Mouse (Mus musculus) neural tube, embryonic 13.5 days (tissue): ENCODE measurements around the gene Rap1a. TPM values are rescaled to one million over a fixed set of nuclear protein-coding genes. Genes with fewer than 3 reads are reported as not detected.

Source experiments
- ATAC-seq: fragments of 200-750 bp; cut with Nextera tagmentation; 2 replicates; pipeline ENCODE4 v1.8.0; 2017; ENCODE audit warnings: low read depth, mild to moderate bottlenecking, moderate TSS enrichment, moderate library complexity
- H3K27ac ChIP-seq: fragments of 300-500 bp; sonication (generic); replicated peaks from 2 replicates; pipeline ENCODE4 v1.5.1; 2015; ENCODE audit warnings: moderate library complexity, mild to moderate bottlenecking, inconsistent platforms
- H3K27me3 ChIP-seq: fragments of 300-500 bp; sonication (generic); 2 replicates; pipeline ENCODE4 v1.6.1; 2015; ENCODE audit warnings: mild to moderate bottlenecking, inconsistent platforms
- H3K36me3 ChIP-seq: fragments of 300-500 bp; sonication (generic); 2 replicates; pipeline ENCODE4 v1.6.1; 2015; ENCODE audit warnings: mild to moderate bottlenecking, inconsistent platforms
- H3K4me1 ChIP-seq: fragments of 300-500 bp; sonication (generic); replicated peaks from 2 replicates; pipeline ENCODE4 v1.6.1; 2015; ENCODE audit warnings: inconsistent platforms
- H3K4me2 ChIP-seq: fragments of 300-500 bp; sonication (generic); 2 replicates; pipeline ENCODE4 v1.6.1; 2015; ENCODE audit warnings: inconsistent platforms, mild to moderate bottlenecking, moderate library complexity
- H3K4me3 ChIP-seq: fragments of 300-500 bp; sonication (generic); 2 replicates; pipeline ENCODE4 v1.5.1; 2015; ENCODE audit warnings: mild to moderate bottlenecking, inconsistent platforms
- H3K9ac ChIP-seq: fragments of 300-500 bp; sonication (generic); 2 replicates; pipeline ENCODE4 v1.6.1; 2015; ENCODE audit warnings: moderate library complexity, mild to moderate bottlenecking, inconsistent platforms
- H3K9me3 ChIP-seq: fragments of 300-500 bp; sonication (generic); 2 replicates; pipeline ENCODE4 v1.6.1; 2016; ENCODE audit warnings: inconsistent platforms
- WGBS: fragments of 180-500 bp; shearing (Covaris S2); methylation state at CpG from one replicate; pipeline ENCODE4 v1.1.7; 2015; 5-methylcytosine and 5-hydroxymethylcytosine counted together
- polyA plus RNA-seq: library from polyadenylated mRNA; unstranded; fragments of >200 nt; fragmentation: Nextera tagmentation; extraction: Ambion mirVana; gene quantifications from 2 replicates; pipeline ENCODE4 v1.2.1, GENCODE M21; 2015

Gene Rap1a
- 92.6 and 105 TPM in 2 replicates for polyA plus RNA-seq

- H3K4me3 ChIP-seq = peak within 1 kb of the TSS; percentile 84
- H3K27me3 ChIP-seq = no peaks in the 10 kb centered on the region
- ATAC-seq = peak; percentile 97
- peak within 1 kb of the TSS; percentile 96 for H3K9ac ChIP-seq
- peaks cover 37% of the 10 kb centered on the region for H3K4me1 ChIP-seq
- H3K4me2 ChIP-seq = peak within 1 kb of the TSS; percentile 87
- H3K9me3 ChIP-seq = no peaks in the 10 kb centered on the region
- no peaks in the 10 kb centered on the region for H3K36me3 ChIP-seq
- peak within 1 kb of the TSS; percentile 91 for H3K27ac ChIP-seq
- 23% methylated on average over 37 of the region's 50 CpGs for WGBS
These were observed at the start of gene Rap1a for GRCm38 (mm10) chr3:105801191-105802166. Gene Rap1a, minus strand, starts transcription at chr3:105801336.

DNA sequence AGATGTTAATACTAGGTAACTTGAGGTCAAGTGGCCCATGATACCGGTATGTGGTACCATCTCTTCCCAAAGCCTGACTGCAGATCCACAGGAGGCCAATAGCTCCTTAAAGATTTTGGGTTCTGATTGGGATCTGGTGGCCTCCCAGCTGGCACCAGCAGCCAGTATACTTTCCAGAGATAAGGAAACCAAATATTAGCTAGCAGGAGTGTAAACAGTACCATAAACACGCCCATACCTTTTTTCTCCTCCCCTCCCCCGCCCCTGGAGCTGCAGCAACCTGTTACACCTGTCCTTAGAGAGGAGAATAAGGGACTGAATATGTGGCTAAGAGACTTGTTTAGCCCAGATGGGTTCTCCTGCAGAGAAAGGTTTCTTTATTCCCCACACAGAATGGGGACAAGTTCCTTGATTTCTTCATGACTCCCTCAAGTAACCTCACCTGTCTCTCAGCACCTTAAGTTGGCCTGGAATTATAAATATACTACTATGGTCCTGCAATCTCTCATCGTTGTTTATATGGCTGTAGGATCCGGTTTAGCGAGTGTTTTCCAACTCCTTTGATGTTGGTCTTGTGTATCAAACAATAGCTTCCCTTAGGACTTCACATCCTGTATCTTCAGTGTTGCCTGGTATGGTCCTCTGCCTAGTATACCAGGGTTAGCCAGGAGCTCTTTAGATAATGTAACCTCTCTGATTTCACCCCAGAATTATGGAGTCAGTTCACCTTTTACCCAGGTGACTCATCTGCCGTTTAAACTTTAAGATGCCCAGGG lies 45.3 kb upstream of the Rap1a start:
- H3K27ac ChIP-seq = no peak overlapping the region
- no peak for ATAC-seq
- H3K4me1 ChIP-seq = no peaks in the 10 kb centered on the region
- H3K9me3 ChIP-seq = no peaks in the 10 kb centered on the region
- H3K36me3 ChIP-seq = no peaks in the 10 kb centered on the region
- H3K4me2 ChIP-seq = no peak overlapping the region
- no peak overlapping the region for H3K9ac ChIP-seq
- no peaks in the 10 kb centered on the region for H3K27me3 ChIP-seq
- 70% methylated on average over 7 of the region's 7 CpGs for WGBS
- H3K4me3 ChIP-seq = no peak overlapping the region

- H3K4me1 ChIP-seq = no peaks in the 10 kb centered on the region
- H3K9me3 ChIP-seq = no peaks in the 10 kb centered on the region
- no peak overlapping the region for H3K9ac ChIP-seq
- H3K36me3 ChIP-seq = no peaks in the 10 kb centered on the region
- H3K4me2 ChIP-seq = no peak overlapping the region
- WGBS = 89% methylated on average over 4 of the region's 4 CpGs
- H3K4me3 ChIP-seq = no peak overlapping the region
- no peak for ATAC-seq
- H3K27ac ChIP-seq = no peak overlapping the region
- H3K27me3 ChIP-seq = no peaks in the 10 kb centered on the region
These were observed 38.7 kb upstream of the Rap1a start for GRCm38 (mm10) chr3:105839836-105840235.

GRCm38 (mm10) chr3:105838655-105839054 lies 37.5 kb upstream of the Rap1a start:
- H3K4me2 ChIP-seq = no peak overlapping the region
- WGBS = 87% methylated on average over 3 of the region's 3 CpGs
- no peaks in the 10 kb centered on the region for H3K4me1 ChIP-seq
- H3K36me3 ChIP-seq = no peaks in the 10 kb centered on the region
- H3K4me3 ChIP-seq = no peak overlapping the region
- ATAC-seq = no peak
- H3K27me3 ChIP-seq = no peaks in the 10 kb centered on the region
- H3K9ac ChIP-seq = no peak overlapping the region
- no peak overlapping the region for H3K27ac ChIP-seq
- H3K9me3 ChIP-seq = no peaks in the 10 kb centered on the region

- Histone ChIP-seq H3K27ac (no peak overlapping the region), H3K4me2 (no peak overlapping the region), H3K9ac (no peak overlapping the region), H3K4me3 (no peak overlapping the region), H3K36me3 (no peaks in the 10 kb centered on the region), H3K27me3 (no peaks in the 10 kb centered on the region), H3K9me3 (no peaks in the 10 kb centered on the region), H3K4me1 (no peaks in the 10 kb centered on the region)
- ATAC-seq = no peak
- WGBS = 86% methylated on average over 3 of the region's 3 CpGs
These were observed 35.7 kb upstream of the Rap1a start for GRCm38 (mm10) chr3:105836883-105837282.

DNA sequence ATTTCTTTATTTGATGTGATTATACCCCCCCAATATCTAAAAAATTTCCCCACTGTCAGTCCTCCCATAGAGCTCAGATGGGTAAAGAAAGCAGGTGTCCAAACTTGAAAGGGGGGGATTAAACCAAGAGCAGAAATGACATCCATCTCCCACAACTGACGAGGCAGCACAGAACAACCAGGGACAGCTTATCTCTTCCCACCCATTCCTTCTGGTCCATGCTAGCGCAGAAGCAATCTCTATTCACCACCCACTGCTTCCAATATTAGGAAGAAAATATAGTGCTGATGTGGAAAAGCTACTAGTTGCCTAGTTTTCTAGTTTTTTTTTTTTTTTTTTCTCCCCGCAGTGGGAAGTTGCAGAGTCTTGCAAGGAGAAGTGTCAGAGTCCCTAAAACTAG lies 34.7 kb upstream of the Rap1a start:
- no peak overlapping the region for H3K9ac ChIP-seq
- no peak overlapping the region for H3K4me2 ChIP-seq
- WGBS = 93% methylated on average over 3 of the region's 3 CpGs
- H3K4me1 ChIP-seq = no peaks in the 10 kb centered on the region
- no peaks in the 10 kb centered on the region for H3K36me3 ChIP-seq
- no peak for ATAC-seq
- H3K27me3 ChIP-seq = no peaks in the 10 kb centered on the region
- no peak overlapping the region for H3K4me3 ChIP-seq
- no peaks in the 10 kb centered on the region for H3K9me3 ChIP-seq
- H3K27ac ChIP-seq = no peak overlapping the region

DNA sequence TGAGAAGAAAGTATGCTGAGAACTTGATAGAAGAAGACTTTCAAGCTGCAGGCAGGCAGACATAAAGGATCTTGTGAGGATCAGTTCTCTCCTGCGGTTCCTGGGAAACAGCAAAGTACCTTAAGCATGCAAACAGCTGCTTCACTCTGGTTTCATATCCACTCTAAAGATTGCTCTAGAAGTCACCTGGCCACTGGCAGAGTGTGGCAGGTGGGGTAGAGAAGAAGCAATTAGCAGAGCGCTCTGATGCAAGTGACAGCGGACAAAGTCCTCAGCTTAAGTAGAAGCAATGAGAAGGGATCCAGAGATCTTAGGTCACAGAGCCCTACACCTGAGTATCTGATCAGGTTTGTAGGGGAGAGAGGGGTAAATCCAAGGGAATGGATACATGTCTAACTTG lies 30.4 kb upstream of the Rap1a start:
- no peak for ATAC-seq
- no peaks in the 10 kb centered on the region for H3K27me3 ChIP-seq
- H3K36me3 ChIP-seq = no peaks in the 10 kb centered on the region
- H3K27ac ChIP-seq = no peak overlapping the region
- no peak overlapping the region for H3K4me2 ChIP-seq
- H3K9ac ChIP-seq = no peak overlapping the region
- H3K4me3 ChIP-seq = no peak overlapping the region
- H3K4me1 ChIP-seq = no peaks in the 10 kb centered on the region
- H3K9me3 ChIP-seq = no peaks in the 10 kb centered on the region
- WGBS = 94% methylated on average over 3 of the region's 3 CpGs

- WGBS = 73% methylated on average over 7 of the region's 7 CpGs
- Histone ChIP-seq H3K27me3 (no peaks in the 10 kb centered on the region), H3K4me2 (no peak overlapping the region), H3K9me3 (no peaks in the 10 kb centered on the region), H3K27ac (no peak overlapping the region), H3K4me3 (no peak overlapping the region), H3K36me3 (no peaks in the 10 kb centered on the region), H3K9ac (no peak overlapping the region), H3K4me1 (no peaks in the 10 kb centered on the region)
- no peak for ATAC-seq
These were observed 24.5 kb upstream of the Rap1a start for GRCm38 (mm10) chr3:105825501-105826161.

DNA sequence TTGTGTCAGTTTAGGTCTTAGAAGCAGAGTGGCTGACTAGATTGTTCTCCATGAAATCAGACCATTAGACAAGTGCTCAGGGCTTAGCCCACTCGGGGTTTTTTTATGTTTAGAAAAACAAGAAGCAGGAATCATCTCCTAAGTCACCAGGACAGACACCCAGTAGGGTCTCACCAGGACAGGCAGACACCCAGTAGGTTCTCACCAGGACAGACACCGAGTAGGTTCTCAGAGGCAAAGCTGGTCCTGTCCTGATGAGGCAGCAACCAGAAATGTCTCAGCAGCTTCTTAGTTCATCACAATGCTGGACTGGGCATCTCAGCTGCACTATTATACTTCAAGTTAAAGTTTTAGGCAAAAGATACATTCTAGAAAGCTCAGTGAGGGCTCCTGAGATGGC lies 23.6 kb upstream of the Rap1a start:
- H3K4me3 ChIP-seq = no peak overlapping the region
- H3K27ac ChIP-seq = no peak overlapping the region
- H3K9me3 ChIP-seq = no peaks in the 10 kb centered on the region
- H3K4me1 ChIP-seq = no peaks in the 10 kb centered on the region
- H3K36me3 ChIP-seq = no peaks in the 10 kb centered on the region
- no peak overlapping the region for H3K9ac ChIP-seq
- H3K27me3 ChIP-seq = no peaks in the 10 kb centered on the region
- WGBS = 61% methylated on average over 2 of the region's 2 CpGs
- no peak for ATAC-seq
- no peak overlapping the region for H3K4me2 ChIP-seq

- no peak overlapping the region for H3K9ac ChIP-seq
- no peak overlapping the region for H3K4me3 ChIP-seq
- no peak for ATAC-seq
- H3K27ac ChIP-seq = no peak overlapping the region
- no peak overlapping the region for H3K4me2 ChIP-seq
- no peaks in the 10 kb centered on the region for H3K9me3 ChIP-seq
- no peaks in the 10 kb centered on the region for H3K4me1 ChIP-seq
- no peaks in the 10 kb centered on the region for H3K36me3 ChIP-seq
- WGBS = 63% methylated on average over 5 of the region's 5 CpGs
- H3K27me3 ChIP-seq = no peaks in the 10 kb centered on the region
These were observed 23.0 kb upstream of the Rap1a start for GRCm38 (mm10) chr3:105824103-105824502.

- no peaks in the 10 kb centered on the region for H3K9me3 ChIP-seq
- no peak overlapping the region for H3K9ac ChIP-seq
- ATAC-seq = no peak
- H3K27me3 ChIP-seq = no peaks in the 10 kb centered on the region
- H3K4me1 ChIP-seq = no peaks in the 10 kb centered on the region
- H3K4me2 ChIP-seq = no peak overlapping the region
- H3K36me3 ChIP-seq = no peaks in the 10 kb centered on the region
- no peak overlapping the region for H3K27ac ChIP-seq
- H3K4me3 ChIP-seq = no peak overlapping the region
These were observed 22.5 kb upstream of the Rap1a start for GRCm38 (mm10) chr3:105823609-105824008.

DNA sequence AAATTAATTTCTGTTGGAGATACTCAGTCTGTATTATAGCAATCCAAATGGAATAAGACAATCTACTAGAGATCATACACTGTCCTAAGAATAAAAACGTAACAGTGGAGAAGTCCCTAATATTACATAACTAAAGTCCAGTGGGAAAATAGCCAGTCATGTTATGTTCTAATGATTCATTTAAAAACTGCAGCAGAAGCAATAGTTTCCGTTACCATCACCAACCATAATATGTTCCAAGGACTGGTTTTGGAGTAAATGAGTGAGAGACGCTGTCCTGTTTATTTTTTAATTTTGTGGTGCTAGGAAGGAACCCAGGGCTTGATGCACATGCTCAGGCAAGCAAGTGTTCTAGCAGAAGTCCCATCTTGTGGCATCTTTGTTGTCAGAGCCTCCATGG lies 20.4 kb upstream of the Rap1a start:
- 94% methylated on average over 3 of the region's 3 CpGs for WGBS
- H3K4me2 ChIP-seq = no peak overlapping the region
- H3K9me3 ChIP-seq = no peaks in the 10 kb centered on the region
- H3K4me1 ChIP-seq = no peaks in the 10 kb centered on the region
- no peak overlapping the region for H3K4me3 ChIP-seq
- H3K9ac ChIP-seq = no peak overlapping the region
- ATAC-seq = no peak
- no peak overlapping the region for H3K27ac ChIP-seq
- no peaks in the 10 kb centered on the region for H3K36me3 ChIP-seq
- no peaks in the 10 kb centered on the region for H3K27me3 ChIP-seq
